Mouse (Mus musculus): Measurements from ENCODE around the gene Senp2.

Senp2 gene

GRCm38 (mm10) chr16:22022122-22022521, 12.8 kb downstream of the Senp2 start:
- DNase-seq (ENCODE audit: low spot score in 2 of 2) = no peak

GRCm38 (mm10) chr16:22027474-22027873, 18.2 kb downstream of the Senp2 start:
- no peak for DNase-seq (ENCODE audit: low spot score in 2 of 2)

GRCm38 (mm10) chr16:22038554-22038953, 29.3 kb downstream of the Senp2 start:
- no peak for DNase-seq (ENCODE audit: low spot score in 2 of 2)

- DNase-seq (ENCODE audit: low spot score in 2 of 2) = no peak
Observed at GRCm38 (mm10) chr16:22039978-22040377, 30.7 kb downstream of the Senp2 start.

GRCm38 (mm10) chr16:22043830-22044229, 34.5 kb downstream of the Senp2 start:
- DNase-seq (ENCODE audit: low spot score in 2 of 2) = no peak

GRCm38 (mm10) chr16:22045930-22046329, 36.6 kb downstream of the Senp2 start:
- no peak for DNase-seq (ENCODE audit: low spot score in 2 of 2)

- no peak for DNase-seq (ENCODE audit: low spot score in 2 of 2)
Observed at GRCm38 (mm10) chr16:22046739-22047366, 37.6 kb downstream of the Senp2 start.

- no peak for DNase-seq (ENCODE audit: low spot score in 2 of 2)
Observed at GRCm38 (mm10) chr16:22053411-22053810, 44.1 kb downstream of the Senp2 start.

- DNase-seq (ENCODE audit: low spot score in 2 of 2) = no peak
Observed at GRCm38 (mm10) chr16:22057498-22057897, 48.2 kb downstream of the Senp2 start.

- DNase-seq (ENCODE audit: low spot score in 2 of 2) = no peak
Observed at GRCm38 (mm10) chr16:22058871-22059270, 49.6 kb downstream of the Senp2 start.

GRCm38 (mm10) chr16:22060416-22060815, 51.1 kb downstream of the Senp2 start:
- DNase-seq (ENCODE audit: low spot score in 2 of 2) = no peak

- DNase-seq (ENCODE audit: low spot score in 2 of 2) = no peak
Observed at GRCm38 (mm10) chr16:22061555-22062160, 52.4 kb downstream of the Senp2 start.

GRCm38 (mm10) chr16:22062284-22062683, 53.0 kb downstream of the Senp2 start:
- DNase-seq (ENCODE audit: low spot score in 2 of 2) = no peak

- no peak for DNase-seq (ENCODE audit: low spot score in 2 of 2)
Observed at GRCm38 (mm10) chr16:22065536-22065935, 56.3 kb downstream of the Senp2 start.

- DNase-seq (ENCODE audit: low spot score in 2 of 2) = no peak
Observed at GRCm38 (mm10) chr16:22067406-22067805, 58.1 kb downstream of the Senp2 start.

GRCm38 (mm10) chr16:22071361-22071760, 62.1 kb downstream of the Senp2 start:
- no peak for DNase-seq (ENCODE audit: low spot score in 2 of 2)

- DNase-seq (ENCODE audit: low spot score in 2 of 2) = no peak
Observed at GRCm38 (mm10) chr16:22075067-22075466, 65.8 kb downstream of the Senp2 start.

GRCm38 (mm10) chr16:22075829-22076619, 66.7 kb downstream of the Senp2 start:
- no peak for DNase-seq (ENCODE audit: low spot score in 2 of 2)

GRCm38 (mm10) chr16:22076620-22076941, 67.3 kb downstream of the Senp2 start:
- no peak for DNase-seq (ENCODE audit: low spot score in 2 of 2)

- no peak for DNase-seq (ENCODE audit: low spot score in 2 of 2)
Observed at GRCm38 (mm10) chr16:22080125-22080710, 70.9 kb downstream of the Senp2 start.

GRCm38 (mm10) chr16:22085411-22085810, 76.1 kb downstream of the Senp2 start:
- no peak for DNase-seq (ENCODE audit: low spot score in 2 of 2)

GRCm38 (mm10) chr16:22091255-22091783, 82.0 kb downstream of the Senp2 start:
- DNase-seq (ENCODE audit: low spot score in 2 of 2) = no peak
